In the genomic region with DNA sequence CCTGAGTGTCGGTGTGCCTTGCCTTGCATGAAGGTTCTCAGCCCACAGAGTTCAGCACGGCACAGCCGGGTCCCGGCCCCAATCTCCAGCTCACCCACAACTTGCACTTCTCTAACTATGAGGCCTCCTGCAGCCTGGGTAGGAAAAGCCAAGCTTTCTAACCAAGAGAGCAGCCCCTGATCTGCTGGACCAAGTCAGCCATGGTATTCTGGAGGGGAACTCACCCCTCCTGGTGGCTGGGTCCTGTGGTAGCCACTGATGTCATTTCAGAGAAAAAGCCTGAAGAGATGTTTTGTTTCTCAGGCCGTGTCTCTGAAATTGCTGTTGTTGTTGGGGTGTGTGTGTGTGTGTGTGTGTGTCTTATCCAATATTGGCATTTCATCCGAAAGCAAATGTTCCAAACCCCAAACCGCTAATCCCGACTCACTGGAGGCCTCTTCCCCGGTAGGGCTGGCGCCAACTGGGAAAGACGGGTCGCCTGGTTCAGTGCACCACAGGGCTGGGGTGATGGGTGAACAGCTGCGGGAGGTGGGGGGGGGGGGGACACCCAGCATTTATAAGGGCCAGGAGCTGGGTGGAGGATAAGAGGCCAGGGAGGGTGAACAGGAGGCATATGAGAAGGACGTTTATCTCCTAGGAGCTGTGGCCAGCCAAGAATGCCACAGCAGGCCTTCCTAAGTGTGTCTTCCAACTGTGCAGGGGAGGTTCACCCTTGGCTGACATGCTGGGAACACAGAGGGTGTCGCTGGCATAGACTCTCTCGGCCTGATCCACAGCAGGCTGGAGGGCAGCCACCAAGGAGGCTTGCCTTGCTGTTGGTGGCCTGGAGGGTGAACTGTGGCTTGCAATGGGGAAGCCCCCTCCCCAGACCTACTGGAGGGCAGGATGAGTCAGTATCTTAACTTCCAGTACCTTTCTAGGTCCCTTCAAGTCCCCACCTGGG, we compare ENCODE assay signal across 13 mouse cellular contexts.
DNase-seq lines count a peak whose midpoint lies in the region; ATAC-seq and TF ChIP-seq lines count a peak whose summit lies in the region.
"Had no signal": no experiment of that assay in that cellular context is flagged by ENCODE, and none has a peak within 500 bp of the region (broad histone marks: within the 10 kb centered on the region; RNA-seq: fewer than 3 reads in every experiment).

No protein-coding gene starts in this region.

- TF ChIP-seq EP300 in lung, postnatal 0 days (IDR thresholded peaks at IDR 0.05): no peak

- ATAC-seq in lung, postnatal 0 days: no peak
- no peak for ATAC-seq in liver, embryonic 12.5 days

- no peak overlapping the region for H3K4me3 ChIP-seq in lung, postnatal 0 days (ENCODE audit: low read depth, low read length)
- H3K4me3 ChIP-seq in liver, embryonic 12.5 days: no peak overlapping the region
- H3K4me3 ChIP-seq: embryonic facial prominence, embryonic 13.5 days; forebrain, embryonic 12.5 days; hindbrain, embryonic 15.5 days; liver, embryonic 15.5 days had no signal

- H3K4me2 ChIP-seq in lung, postnatal 0 days (replicated peaks; ENCODE audit: low read depth, low read length): no peak overlapping the region
- H3K4me2 ChIP-seq in liver, embryonic 12.5 days: no peak overlapping the region
- H3K4me2 ChIP-seq: embryonic facial prominence, embryonic 13.5 days; forebrain, embryonic 12.5 days; hindbrain, embryonic 15.5 days; liver, embryonic 15.5 days had no signal

- no peak for TF ChIP-seq POLR2A in brain, embryonic 14.5 days (IDR thresholded peaks at IDR 0.05; ENCODE audit: borderline replicate concordance, extremely low read depth, insufficient read depth, insufficient read length, poor library complexity, severe bottlenecking)

- H3K9ac ChIP-seq in lung, postnatal 0 days (replicated peaks; ENCODE audit: low read depth): no peak overlapping the region
- H3K9ac ChIP-seq in liver, embryonic 12.5 days: no peak overlapping the region
- H3K9ac ChIP-seq: embryonic facial prominence, embryonic 13.5 days; forebrain, embryonic 12.5 days; hindbrain, embryonic 15.5 days; liver, embryonic 15.5 days had no signal

- H3K4me1 ChIP-seq in lung, postnatal 0 days (ENCODE audit: insufficient read depth, low read depth, low read length): no peaks in the 10 kb centered on the region
- no peaks in the 10 kb centered on the region for H3K4me1 ChIP-seq in liver, embryonic 12.5 days
- H3K4me1 ChIP-seq: forebrain, embryonic 12.5 days; hindbrain, embryonic 15.5 days; liver, embryonic 15.5 days had no signal

- no peaks in the 10 kb centered on the region for H3K9me3 ChIP-seq in lung, postnatal 0 days (ENCODE audit: low read length)
- no peaks in the 10 kb centered on the region for H3K9me3 ChIP-seq in liver, embryonic 12.5 days (replicated peaks)
- H3K9me3 ChIP-seq: embryonic facial prominence, embryonic 13.5 days; forebrain, embryonic 12.5 days; hindbrain, embryonic 15.5 days; liver, embryonic 15.5 days had no signal

- H3K27me3 ChIP-seq in lung, postnatal 0 days (replicated peaks; ENCODE audit: insufficient read depth, low read length): 0 out of 2 replicates have a peak, but pooled peaks cover 5% of the 10 kb centered on the region
- H3K27me3 ChIP-seq in liver, embryonic 12.5 days (replicated peaks): peaks cover 84% of the 10 kb centered on the region

- H3K27ac ChIP-seq in lung, postnatal 0 days (ENCODE audit: low read length): no peak overlapping the region
- no peak overlapping the region for H3K27ac ChIP-seq in liver, embryonic 12.5 days
- H3K27ac ChIP-seq: embryonic facial prominence, embryonic 13.5 days; forebrain, embryonic 12.5 days; hindbrain, embryonic 15.5 days; liver, embryonic 15.5 days had no signal

- H3K36me3 ChIP-seq in lung, postnatal 0 days (ENCODE audit: insufficient read depth, low read length): no peaks in the 10 kb centered on the region
- no peaks in the 10 kb centered on the region for H3K36me3 ChIP-seq in liver, embryonic 12.5 days
- H3K36me3 ChIP-seq: embryonic facial prominence, embryonic 13.5 days; forebrain, embryonic 12.5 days; hindbrain, embryonic 15.5 days; liver, embryonic 15.5 days had no signal

- intact Hi-C loops in heart, postnatal 25 days (cut with DNase I): no loop called here

- 72% methylated on average over 16 of the region's 16 CpGs for WGBS in lung, postnatal 0 days
- WGBS in liver, embryonic 12.5 days (ENCODE audit: insufficient replicate concordance): 77% methylated on average over 16 of the region's 16 CpGs

- TF ChIP-seq CTCF in lung, postnatal 0 days (IDR thresholded peaks at IDR 0.05): peak; percentile 23; the same call in 1 of the 2 replicates
- 0 out of 2 replicates have a peak, but pooled peaks have one; percentile 1 for TF ChIP-seq CTCF in brain, embryonic 14.5 days (IDR thresholded peaks at IDR 0.05; ENCODE audit: borderline replicate concordance, extremely low read depth, insufficient read depth, insufficient read length)

- DNase-seq in heart, postnatal 4 days: peak; percentile 35
- no peak for DNase-seq in heart, postnatal 25 days (ENCODE audit: low spot score)
- DNase-seq in lung, postnatal 0 days (ENCODE audit: low spot score): no peak
- DNase-seq in lung, adult 18-20 months: no peak
- no peak for DNase-seq in brain, embryonic 14.5 days (ENCODE audit: low read depth)
- no peak for DNase-seq in layer of hippocampus, adult 11-12 months (ENCODE audit: low spot score)
- DNase-seq: adrenal gland, postnatal 10 days; cerebellum, postnatal 36 days had no signal
